Comparison of ENCODE assay signal across 8 mouse cellular contexts in genomic region chr6:121184198-121185140, GRCm38 (mm10). TPM values are rescaled to one million over a fixed set of nuclear protein-coding genes. Genes with fewer than 3 reads are reported as not detected.
A peak's percentile ranks its signal among the peaks of the same experiment; 100 is the strongest.
DNase-seq lines count a peak whose midpoint lies in the region; ATAC-seq and TF ChIP-seq lines count a peak whose summit lies in the region.

No protein-coding gene starts in this region.

- H3K9me3 ChIP-seq in midbrain, embryonic 16.5 days (replicated peaks; ENCODE audit: control insufficient read depth, low read length, poor library complexity, severe bottlenecking): no peaks in the 10 kb centered on the region
- no peaks in the 10 kb centered on the region for H3K9me3 ChIP-seq in stomach, embryonic 14.5 days (ENCODE audit: control insufficient read depth, low read depth, low read length)

- CTCF ChIA-PET in Patski (lab: Charles Lee): interaction anchor here (0.8 to 2.2 kb wide), 5 partner anchors 8 to 204 kb away, joined by 3 to 6 read pairs (median 4); partner anchors contain the start of gene Mical3

- POLR2A ChIA-PET in Patski (lab: Charles Lee): interaction anchor here (0.6 to 0.9 kb wide), 3 partner anchors 214 to 1303 kb away, joined by 3 read pairs; no protein-coding TSS in a partner anchor

- peaks cover 18% of the 10 kb centered on the region for H3K4me1 ChIP-seq in midbrain, embryonic 16.5 days (ENCODE audit: control insufficient read depth, insufficient read depth, low read length)
- H3K4me1 ChIP-seq in stomach, embryonic 14.5 days (ENCODE audit: control insufficient read depth, insufficient read depth, low read length): peaks cover 8% of the 10 kb centered on the region; the same call in 1 of the 2 replicates

- peak overlapping the region; percentile 78 for H3K4me3 ChIP-seq in midbrain, embryonic 16.5 days (ENCODE audit: low read depth, low read length)
- H3K4me3 ChIP-seq in stomach, embryonic 14.5 days (ENCODE audit: low read depth, low read length): peak overlapping the region; percentile 71

- no peak for TF ChIP-seq CTCF in Patski (IDR thresholded peaks at IDR 0.05)

- peak overlapping the region; percentile 83 for H3K9ac ChIP-seq in midbrain, embryonic 16.5 days (ENCODE audit: low read depth, low read length)
- peak overlapping the region; percentile 65 for H3K9ac ChIP-seq in stomach, embryonic 14.5 days (replicated peaks; ENCODE audit: low read depth, low read length)

- peak overlapping the region; percentile 75 for H3K4me2 ChIP-seq in midbrain, embryonic 16.5 days (ENCODE audit: low read length)
- peak overlapping the region; percentile 84 for H3K4me2 ChIP-seq in stomach, embryonic 14.5 days (replicated peaks; ENCODE audit: low read depth, low read length)

- WGBS in midbrain, embryonic 16.5 days: 4% methylated on average over 35 of the region's 35 CpGs
- 2% methylated on average over 35 of the region's 35 CpGs for WGBS in stomach, embryonic 14.5 days

- in situ Hi-C loops in Patski (cut with MboI; ENCODE audit: low pct_unique_long_range_greater_than_20kb): loop anchor here (5.0 kb wide), 3 partner anchors 83 to 353 kb away; no protein-coding TSS in a partner anchor

- no peaks in the 10 kb centered on the region for H3K27me3 ChIP-seq in Patski
- H3K27me3 ChIP-seq in midbrain, embryonic 16.5 days (ENCODE audit: control insufficient read depth, insufficient read depth, low read depth, low read length): no peaks in the 10 kb centered on the region
- no peaks in the 10 kb centered on the region for H3K27me3 ChIP-seq in stomach, embryonic 14.5 days (ENCODE audit: control insufficient read depth, insufficient read depth, low read length)

- no peaks in the 10 kb centered on the region for H3K36me3 ChIP-seq in midbrain, embryonic 16.5 days (ENCODE audit: control insufficient read depth, insufficient read depth, low read length)
- peaks cover 8% of the 10 kb centered on the region for H3K36me3 ChIP-seq in stomach, embryonic 14.5 days (ENCODE audit: control insufficient read depth, insufficient read depth, low read length)

- ATAC-seq in Patski: peak; percentile 60
- ATAC-seq in granulocyte monocyte progenitor cell, adult 5-6 weeks (replicated peaks; ENCODE audit: poor library complexity, severe bottlenecking): peak; percentile 68
- ATAC-seq in midbrain, embryonic 16.5 days: peak; percentile 61
- peak; percentile 56 for ATAC-seq in stomach, embryonic 14.5 days (ENCODE audit: insufficient number of reproducible peaks, insufficient read depth, low FRiP score, low read depth)

- DNase-seq in 3T3-L1 (ENCODE audit: low read depth, low spot score): peak; percentile 89
- DNase-seq in Patski (ENCODE audit: low read depth, low spot score): no peak
- DNase-seq in cerebellum, postnatal 36 days: peak; percentile 43 to 53
- DNase-seq in kidney, adult 11 months: peak; percentile 60
- DNase-seq in liver: peak; percentile 70

- H3K27ac ChIP-seq in midbrain, embryonic 16.5 days (ENCODE audit: low read length): peak overlapping the region; percentile 85
- peak overlapping the region; percentile 75; the same call in 1 of the 2 replicates for H3K27ac ChIP-seq in stomach, embryonic 14.5 days (ENCODE audit: low read length)

RNA-seq across cellular contexts. Expression of gene Pex26, which starts 1.0 kb away (rescaled TPM):
- polyA plus RNA-seq in Patski (2021): 22.1 TPM
- 9.7 and 11.5 TPM in 2 replicates for total RNA-seq in granulocyte monocyte progenitor cell, adult 5-6 weeks (2014; fragmentation: Nextera tagmentation)
- total RNA-seq in granulocyte monocyte progenitor cell, adult 5-6 weeks (2017): 6.5 and 8.3 TPM in 2 replicates
- polyA plus RNA-seq in midbrain, embryonic 16.5 days (2015; fragmentation: Nextera tagmentation; extraction: Ambion mirVana): 17.6 and 18.6 TPM in 2 replicates
- polyA plus RNA-seq in stomach, embryonic 14.5 days (2014; fragmentation: Nextera tagmentation; extraction: Ambion mirVana): 12.5 and 14.1 TPM in 2 replicates

RNA-seq across cellular contexts. Expression of gene Tuba8, which starts 26.0 kb away (rescaled TPM):
- 0.04 TPM for polyA plus RNA-seq in Patski (2021)
- total RNA-seq in granulocyte monocyte progenitor cell, adult 5-6 weeks (2014; fragmentation: Nextera tagmentation): 9.3 and 12.8 TPM in 2 replicates
- total RNA-seq in granulocyte monocyte progenitor cell, adult 5-6 weeks (2017): 27.8 and 28.4 TPM in 2 replicates
- polyA plus RNA-seq in midbrain, embryonic 16.5 days (2015; fragmentation: Nextera tagmentation; extraction: Ambion mirVana): 1.2 and 1.3 TPM in 2 replicates
- 0.10 and 0.21 TPM in 2 replicates for polyA plus RNA-seq in stomach, embryonic 14.5 days (2014; fragmentation: Nextera tagmentation; extraction: Ambion mirVana)

RNA-seq across cellular contexts. Expression of gene Mical3, which starts 53.7 kb away (rescaled TPM):
- polyA plus RNA-seq in Patski (2021): 47.3 TPM
- total RNA-seq in granulocyte monocyte progenitor cell, adult 5-6 weeks (2014; fragmentation: Nextera tagmentation): 10.7 and 11.2 TPM in 2 replicates
- total RNA-seq in granulocyte monocyte progenitor cell, adult 5-6 weeks (2017): 5.6 and 6.4 TPM in 2 replicates
- polyA plus RNA-seq in midbrain, embryonic 16.5 days (2015; fragmentation: Nextera tagmentation; extraction: Ambion mirVana): 37.0 and 43.2 TPM in 2 replicates
- 22.3 and 24.8 TPM in 2 replicates for polyA plus RNA-seq in stomach, embryonic 14.5 days (2014; fragmentation: Nextera tagmentation; extraction: Ambion mirVana)
